Mouse (Mus musculus) midbrain, embryonic 14.5 days (tissue): Measurements from ENCODE around the gene Nfkbib. TPM values are rescaled to one million over a fixed set of nuclear protein-coding genes. Genes with fewer than 3 reads are reported as not detected.

Source experiments
- ATAC-seq: fragments of 200-750 bp; cut with Nextera tagmentation; 2 replicates; pipeline ENCODE4 v1.8.0; 2017; ENCODE audit warnings: moderate number of reproducible peaks, moderate library complexity; ENCODE audit not compliant: low FRiP score, low TSS enrichment
- DNase-seq: peaks from one replicate; pipeline ENCODE4 v3.0.0-alpha.2; 2015
- H3K27ac ChIP-seq: fragments of 300-500 bp; sonication (generic); replicated peaks from 2 replicates; pipeline ENCODE4 v1.5.1; 2014; ENCODE audit warnings: mild to moderate bottlenecking, low read depth, low read length, moderate library complexity
- H3K27me3 ChIP-seq: fragments of 300-500 bp; sonication (generic); 2 replicates; pipeline ENCODE4 v1.6.1; 2014; ENCODE audit warnings: low read length, control low read depth, mixed read lengths; ENCODE audit not compliant: control insufficient read depth, insufficient read depth
- H3K36me3 ChIP-seq: fragments of 300-500 bp; sonication (generic); 2 replicates; pipeline ENCODE4 v1.6.1; 2014; ENCODE audit warnings: low read length, control low read depth; ENCODE audit not compliant: control insufficient read depth, insufficient read depth
- H3K4me1 ChIP-seq: fragments of 300-500 bp; sonication (generic); 2 replicates; pipeline ENCODE4 v1.6.1; 2014; ENCODE audit warnings: mild to moderate bottlenecking, antibody characterized with exemption, low read length, control low read depth; ENCODE audit not compliant: control insufficient read depth, insufficient read depth
- H3K4me2 ChIP-seq: fragments of 300-500 bp; sonication (generic); 2 replicates; pipeline ENCODE4 v1.6.1; 2014; ENCODE audit warnings: mild to moderate bottlenecking, low read length, moderate library complexity
- H3K4me3 ChIP-seq: fragments of 300-500 bp; sonication (generic); replicated peaks from 2 replicates; pipeline ENCODE4 v1.5.1; 2014; ENCODE audit warnings: low read depth, low read length
- H3K9ac ChIP-seq: fragments of 300-500 bp; sonication (generic); replicated peaks from 2 replicates; pipeline ENCODE4 v1.6.1; 2014; ENCODE audit warnings: mild to moderate bottlenecking, low read length, moderate library complexity
- H3K9me3 ChIP-seq: fragments of 300-500 bp; sonication (generic); 2 replicates; pipeline ENCODE4 v1.6.1; 2016; ENCODE audit warnings: low read length, control low read depth, mixed read lengths; ENCODE audit not compliant: control insufficient read depth
- WGBS: fragments of 180-500 bp; shearing (Covaris S2); extraction: QIAGEN DNeasy Blood & Tissue Kit; methylation state at CpG from one replicate; pipeline ENCODE4 v1.1.7; 2014; 5-methylcytosine and 5-hydroxymethylcytosine counted together
- polyA plus RNA-seq: library from polyadenylated mRNA; unstranded; fragments of >200 nt; fragmentation: Nextera tagmentation; extraction: Ambion mirVana; gene quantifications from 2 replicates; pipeline ENCODE4 v1.2.1, GENCODE M21; 2014

The Nfkbib gene
- polyA plus RNA-seq, result 55.9 and 66.2 TPM in 2 replicates

DNA sequence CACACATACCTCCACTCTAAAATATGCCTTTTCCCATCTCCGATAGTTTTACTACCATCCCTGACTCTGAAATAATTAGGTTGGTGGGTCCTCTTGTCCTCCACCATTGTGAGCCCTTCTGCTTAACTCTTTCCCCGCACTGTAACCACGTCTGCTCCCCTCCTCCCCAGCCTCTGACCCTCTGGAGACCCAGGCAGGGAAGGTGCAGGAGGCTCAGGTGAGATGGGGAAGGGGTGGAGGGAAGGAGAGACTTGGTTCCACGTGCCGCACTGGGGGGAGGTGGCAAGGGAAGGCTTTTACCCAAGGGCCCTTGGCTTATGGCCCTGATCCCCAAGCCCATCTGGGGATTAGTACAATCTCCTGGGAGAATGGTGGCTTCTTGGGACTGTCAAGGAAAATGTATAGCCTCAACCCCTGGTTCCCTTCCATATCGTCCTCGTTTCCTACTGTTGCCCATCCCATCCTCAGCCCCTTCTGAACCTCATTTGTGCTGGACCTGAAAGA, at the start of gene Nfkbib:
Gene Nfkbib (minus strand): TSS at position 51 of the 504 bp plus-strand sequence.
- Histone ChIP-seq H3K36me3 (peaks cover 8% of the 10 kb centered on the region; the same call in 1 of the 2 replicates), H3K4me3 (peak within 1 kb of the TSS; percentile 72), H3K9ac (peak within 1 kb of the TSS; percentile 66), H3K9me3 (no peaks in the 10 kb centered on the region), H3K4me2 (peak within 1 kb of the TSS; percentile 75), H3K27ac (no peak within 1 kb of the TSS), H3K27me3 (no peaks in the 10 kb centered on the region), H3K4me1 (peaks cover 16% of the 10 kb centered on the region)
- DNase-seq (no peak), ATAC-seq (no peak)
- WGBS, result 60% methylated on average over 7 of the region's 7 CpGs

DNA sequence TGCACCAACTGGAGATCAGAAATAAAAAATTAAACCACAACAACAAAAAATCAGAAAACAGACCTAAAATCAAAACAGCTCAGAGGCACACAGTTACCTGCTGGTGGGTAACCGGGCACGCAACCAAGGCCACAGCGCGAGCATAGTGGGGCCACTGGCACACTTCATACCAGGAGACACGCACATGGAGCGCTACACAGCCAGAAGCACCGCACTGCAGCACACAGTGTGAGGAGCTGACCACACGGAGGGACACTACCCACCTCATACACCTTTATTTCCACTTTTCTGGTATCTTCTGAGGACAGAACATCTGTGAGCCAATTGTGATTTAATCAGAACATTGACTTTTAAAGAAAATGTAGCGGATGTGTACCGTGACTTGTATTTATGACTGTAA, 49.6 kb upstream of the Nfkbib start:
- H3K27me3 ChIP-seq, result no peaks in the 10 kb centered on the region
- peaks cover 96% of the 10 kb centered on the region for H3K36me3 ChIP-seq
- H3K4me2 ChIP-seq, result no peak overlapping the region
- DNase-seq, result no peak
- H3K4me1 ChIP-seq, result peaks cover 14% of the 10 kb centered on the region
- H3K9me3 ChIP-seq, result no peaks in the 10 kb centered on the region
- no peak overlapping the region for H3K4me3 ChIP-seq
- no peak overlapping the region for H3K27ac ChIP-seq
- no peak for ATAC-seq
- no peak overlapping the region; the same call in 1 of the 2 replicates for H3K9ac ChIP-seq
- WGBS, result 94% methylated on average over 10 of the region's 10 CpGs

DNA sequence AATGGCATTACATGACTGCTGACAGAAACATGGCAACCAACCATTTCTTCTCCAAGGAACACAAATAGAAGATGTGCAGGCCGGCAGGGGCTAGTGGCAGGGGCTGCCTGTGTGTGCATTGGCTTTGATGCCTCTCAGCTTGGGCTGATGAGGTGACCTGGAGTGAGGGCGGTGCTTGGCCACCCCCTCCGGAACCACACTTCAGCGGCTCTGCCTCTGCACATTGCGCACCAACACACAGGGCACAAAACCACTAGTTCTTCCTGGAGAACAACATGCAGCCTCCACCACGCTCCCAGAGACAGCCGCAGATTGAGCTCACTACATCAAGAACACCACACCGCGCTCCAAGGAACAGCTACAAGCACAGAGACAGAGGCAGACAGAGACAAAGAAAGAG, 48.9 kb upstream of the Nfkbib start:
- ATAC-seq (no peak), DNase-seq (no peak)
- Histone ChIP-seq H3K4me2 (no peak overlapping the region), H3K4me1 (peaks cover 16% of the 10 kb centered on the region), H3K27me3 (no peaks in the 10 kb centered on the region), H3K9me3 (no peaks in the 10 kb centered on the region), H3K27ac (no peak overlapping the region), H3K9ac (no peak overlapping the region), H3K36me3 (peaks cover 91% of the 10 kb centered on the region), H3K4me3 (no peak overlapping the region)
- 81% methylated on average over 9 of the region's 9 CpGs for WGBS

DNA sequence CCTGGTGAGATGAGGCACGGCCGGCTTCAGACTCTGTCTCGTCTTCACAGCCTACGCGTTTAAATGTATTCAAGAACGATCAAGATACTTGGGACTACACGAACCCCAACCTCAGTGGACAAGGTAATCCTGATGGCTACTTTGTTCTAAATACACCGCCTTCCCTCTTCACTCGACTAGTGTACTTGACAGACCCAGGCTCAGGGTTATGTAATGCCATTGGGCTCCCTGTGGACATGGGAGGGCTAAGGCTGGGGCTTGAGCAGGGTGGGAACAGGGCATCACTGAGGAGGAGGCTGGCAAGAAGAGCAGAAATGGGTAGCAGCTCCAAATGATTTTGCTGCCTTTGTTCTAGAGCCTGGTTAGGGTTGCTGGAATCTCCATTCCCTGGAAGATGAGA, 47.9 kb upstream of the Nfkbib start:
- DNase-seq (no peak), ATAC-seq (no peak)
- Histone ChIP-seq H3K36me3 (peaks cover 81% of the 10 kb centered on the region), H3K27ac (no peak overlapping the region), H3K4me2 (no peak overlapping the region), H3K9me3 (no peaks in the 10 kb centered on the region), H3K9ac (no peak overlapping the region), H3K27me3 (no peaks in the 10 kb centered on the region), H3K4me3 (no peak overlapping the region), H3K4me1 (peaks cover 16% of the 10 kb centered on the region)
- WGBS, result 89% methylated on average over 9 of the region's 9 CpGs

DNA sequence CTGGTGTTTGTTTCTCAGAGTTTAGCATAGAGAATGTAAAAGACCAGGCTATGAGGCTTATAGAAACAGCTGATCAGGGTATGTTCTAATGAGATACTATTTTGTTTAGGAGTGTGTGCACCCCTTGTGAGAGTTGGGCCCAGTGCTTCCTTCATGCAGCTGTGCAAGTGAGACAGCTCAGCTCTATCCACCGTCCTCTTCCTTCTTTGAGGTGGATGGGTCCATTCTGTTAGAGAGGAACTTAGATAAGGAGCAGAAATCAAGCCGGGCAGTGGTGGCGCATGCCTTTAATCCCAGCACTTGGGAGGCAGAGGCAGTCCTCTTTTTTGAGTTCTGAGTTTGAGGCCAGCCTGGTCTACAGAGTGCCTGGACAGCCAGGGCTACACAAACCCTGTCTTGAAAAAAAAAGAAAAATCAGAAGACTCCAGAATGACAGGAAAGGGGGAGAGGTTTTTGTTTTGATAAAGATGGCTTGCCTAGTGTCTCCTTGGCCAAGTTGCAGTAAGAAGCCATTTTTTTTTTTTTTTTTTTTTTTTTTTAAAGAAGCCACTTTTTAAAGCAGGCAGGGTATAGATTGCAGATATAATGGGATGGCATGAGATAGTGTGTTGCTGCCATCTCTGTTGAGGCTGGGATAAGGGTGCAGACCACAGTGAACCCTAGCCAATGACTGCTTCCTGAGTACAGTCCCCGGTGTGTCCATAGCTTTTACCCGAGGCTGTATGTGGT, 47.2 kb upstream of the Nfkbib start:
- H3K27me3 ChIP-seq, result no peaks in the 10 kb centered on the region
- ATAC-seq, result no peak
- no peak for DNase-seq
- H3K36me3 ChIP-seq, result peaks cover 74% of the 10 kb centered on the region
- peaks cover 16% of the 10 kb centered on the region for H3K4me1 ChIP-seq
- WGBS, result 90% methylated on average over 5 of the region's 5 CpGs
- H3K9ac ChIP-seq, result no peak overlapping the region
- H3K4me3 ChIP-seq, result no peak overlapping the region
- no peak overlapping the region for H3K4me2 ChIP-seq
- H3K9me3 ChIP-seq, result no peaks in the 10 kb centered on the region
- no peak overlapping the region for H3K27ac ChIP-seq

DNA sequence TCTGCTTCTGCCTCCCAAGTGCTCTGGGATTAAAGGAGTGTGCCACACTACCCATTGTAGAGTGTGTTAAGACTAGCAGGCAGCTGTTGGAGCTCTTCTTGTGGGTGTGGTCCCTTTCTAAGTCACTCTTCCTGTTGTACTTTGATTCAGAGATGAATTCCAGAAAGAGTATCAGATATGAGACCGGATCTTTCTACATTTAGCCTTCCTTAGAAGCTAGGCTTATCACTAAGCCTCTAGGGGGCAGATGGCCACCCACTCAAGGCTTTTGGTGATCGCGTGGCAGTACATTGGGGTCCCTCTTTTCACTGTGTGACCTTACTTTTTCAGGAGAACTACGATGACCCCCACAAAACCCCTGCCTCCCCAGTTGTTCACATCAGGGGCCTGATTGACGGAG, 45.6 kb upstream of the Nfkbib start:
- WGBS, result 87% methylated on average over 5 of the region's 5 CpGs
- DNase-seq (no peak), ATAC-seq (no peak)
- no peak overlapping the region; the same call in 1 of the 2 replicates for H3K4me3 ChIP-seq
- no peak overlapping the region for H3K27ac ChIP-seq
- peak overlapping the region; percentile 90 for H3K4me2 ChIP-seq
- H3K27me3 ChIP-seq, result no peaks in the 10 kb centered on the region
- no peak overlapping the region for H3K9ac ChIP-seq
- no peaks in the 10 kb centered on the region for H3K9me3 ChIP-seq
- peaks cover 59% of the 10 kb centered on the region for H3K36me3 ChIP-seq
- peaks cover 20% of the 10 kb centered on the region for H3K4me1 ChIP-seq

DNA sequence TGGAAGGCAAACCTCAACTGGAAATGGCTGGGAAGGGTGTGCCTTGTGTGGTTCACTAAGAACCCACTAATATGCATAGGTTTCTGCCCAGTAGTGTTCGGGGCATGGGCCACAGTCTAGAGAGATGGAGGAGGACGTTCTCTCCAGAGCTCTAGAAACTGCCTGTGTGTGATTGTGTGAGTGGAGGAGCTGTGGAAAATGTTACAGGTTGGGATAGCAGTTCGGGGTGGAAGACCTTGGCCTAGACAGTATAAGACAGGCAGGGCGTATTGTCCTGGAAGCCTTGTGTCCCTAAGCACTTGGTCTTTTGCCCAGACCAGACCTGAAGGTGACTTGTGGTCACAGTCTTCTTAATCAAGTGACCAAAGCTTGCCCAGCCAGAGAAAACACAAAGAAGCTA, 45.1 kb upstream of the Nfkbib start:
- DNase-seq (no peak), ATAC-seq (no peak)
- Histone ChIP-seq H3K36me3 (peaks cover 55% of the 10 kb centered on the region), H3K4me2 (peak overlapping the region; percentile 90), H3K9me3 (no peaks in the 10 kb centered on the region), H3K9ac (peak overlapping the region; percentile 82; the same call in 1 of the 2 replicates), H3K27me3 (no peaks in the 10 kb centered on the region), H3K4me3 (peak overlapping the region; percentile 77), H3K4me1 (peaks cover 24% of the 10 kb centered on the region), H3K27ac (no peak overlapping the region)
- 71% methylated on average over 4 of the region's 4 CpGs for WGBS

DNA sequence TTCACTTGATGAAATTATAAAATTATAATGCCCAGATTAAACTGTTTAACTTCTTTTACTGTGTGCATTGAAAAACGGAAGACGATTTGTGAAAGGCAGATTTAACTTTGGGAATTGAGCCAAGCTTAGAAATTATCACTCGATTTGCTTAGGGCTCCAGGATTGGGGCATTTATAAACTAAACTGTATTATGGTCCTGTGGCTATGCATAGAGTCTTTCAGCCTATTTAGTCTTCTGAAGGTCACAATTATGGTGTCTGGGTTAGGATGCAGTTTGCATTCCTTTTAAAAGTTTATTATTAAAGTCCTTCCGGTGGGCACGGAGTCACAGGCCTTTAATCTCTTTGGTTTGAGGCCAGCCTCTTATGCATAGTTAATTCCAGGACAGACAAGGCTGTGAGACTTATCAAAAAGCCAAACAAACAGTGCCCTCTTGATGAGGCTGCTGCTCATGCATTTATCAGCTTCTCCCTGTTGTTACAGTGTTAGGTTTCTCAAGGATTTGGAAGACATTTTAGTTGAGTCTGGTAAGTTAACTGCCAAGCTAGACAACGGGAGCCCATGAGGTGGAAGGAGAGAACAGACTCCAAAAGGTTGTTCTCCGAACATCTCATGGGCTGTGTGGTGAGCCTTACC, 44.4 kb upstream of the Nfkbib start:
- ATAC-seq, result no peak
- 12% methylated on average over 7 of the region's 7 CpGs for WGBS
- H3K4me1 ChIP-seq, result peaks cover 22% of the 10 kb centered on the region

More for the DNA sequence above, 44.4 kb upstream of the Nfkbib start:
- no peak overlapping the region; the same call in 1 of the 2 replicates for H3K27ac ChIP-seq
- peak overlapping the region; percentile 82; the same call in 1 of the 2 replicates for H3K9ac ChIP-seq
- DNase-seq, result no peak
- peaks cover 48% of the 10 kb centered on the region for H3K36me3 ChIP-seq
- peak overlapping the region; percentile 90 for H3K4me2 ChIP-seq
- no peaks in the 10 kb centered on the region for H3K9me3 ChIP-seq
- H3K27me3 ChIP-seq, result no peaks in the 10 kb centered on the region
- peak overlapping the region; percentile 77 for H3K4me3 ChIP-seq
